Mouse (Mus musculus) midbrain, postnatal 0 days (tissue): Measurements from ENCODE around the gene Gm17482. TPM values are rescaled to one million over a fixed set of nuclear protein-coding genes. Genes with fewer than 3 reads are reported as not detected.

Source experiments
- ATAC-seq: fragments of 200-750 bp; cut with Nextera tagmentation; 2 replicates; pipeline ENCODE4 v1.8.0; 2017; ENCODE audit warnings: moderate number of reproducible peaks, mild to moderate bottlenecking, moderate TSS enrichment, moderate library complexity; ENCODE audit not compliant: low FRiP score
- DNase-seq: peaks from one replicate; pipeline ENCODE4 v3.0.0-alpha.2; 2015; ENCODE audit warnings: low spot score
- H3K27ac ChIP-seq: fragments of 300-500 bp; sonication (generic); 2 replicates; pipeline ENCODE4 v1.5.1; 2014; ENCODE audit warnings: low read depth, mild to moderate bottlenecking, low read length, mixed read lengths
- H3K27me3 ChIP-seq: fragments of 300-500 bp; sonication (generic); 2 replicates; pipeline ENCODE4 v1.6.1; 2014; ENCODE audit warnings: low read length, control low read depth, mixed read lengths; ENCODE audit not compliant: insufficient read depth
- H3K36me3 ChIP-seq: fragments of 300-500 bp; sonication (generic); 2 replicates; pipeline ENCODE4 v1.6.1; 2014; ENCODE audit warnings: low read length, control low read depth, mixed read lengths; ENCODE audit not compliant: insufficient read depth
- H3K4me1 ChIP-seq: fragments of 300-500 bp; sonication (generic); 2 replicates; pipeline ENCODE4 v1.6.1; 2014; ENCODE audit warnings: mild to moderate bottlenecking, control low read depth, antibody characterized with exemption, low read length, mixed read lengths; ENCODE audit not compliant: insufficient read depth
- H3K4me2 ChIP-seq: fragments of 300-500 bp; sonication (generic); 2 replicates; pipeline ENCODE4 v1.6.1; 2014; ENCODE audit warnings: low read depth, mild to moderate bottlenecking, low read length, mixed read lengths; ENCODE audit not compliant: poor library complexity, severe bottlenecking
- H3K4me3 ChIP-seq: fragments of 300-500 bp; sonication (generic); 2 replicates; pipeline ENCODE4 v1.5.1; 2014; ENCODE audit warnings: low read depth, mild to moderate bottlenecking, low read length, moderate library complexity
- H3K9ac ChIP-seq: fragments of 300-500 bp; sonication (generic); replicated peaks from 2 replicates; pipeline ENCODE4 v1.6.1; 2014; ENCODE audit warnings: mild to moderate bottlenecking, low read length, moderate library complexity, mixed read lengths; ENCODE audit not compliant: poor library complexity, severe bottlenecking
- H3K9me3 ChIP-seq: fragments of 300-500 bp; sonication (generic); 2 replicates; pipeline ENCODE4 v1.6.1; 2016; ENCODE audit warnings: low read length, control low read depth
- CTCF ChIP-seq: IDR thresholded peaks from 2 replicates; pipeline ENCODE4 v1.5.1; 2016; ENCODE audit warnings: antibody characterized with exemption, mild to moderate bottlenecking
- WGBS: fragments of 180-500 bp; shearing (Covaris S2); extraction: QIAGEN DNeasy Blood & Tissue Kit; methylation state at CpG from one replicate; pipeline ENCODE4 v1.1.7; 2014; 5-methylcytosine and 5-hydroxymethylcytosine counted together
- polyA plus RNA-seq: library from polyadenylated mRNA; unstranded; fragments of >200 nt; fragmentation: Nextera tagmentation; extraction: Ambion mirVana; gene quantifications from 2 replicates; pipeline ENCODE4 v1.2.1, GENCODE M21; 2015
- total RNA-seq: library from RNA; depleted of rRNA; stranded (reverse); fragments of >200 nt; gene quantifications from 2 replicates; pipeline ENCODE4 v1.2.3, GENCODE M21; 2014

The Gm17482 gene
- total and polyA plus RNA-seq, 2 experiments from 2014 or later, result not detected

- Histone ChIP-seq H3K4me3 (no peak overlapping the region), H3K36me3 (peaks cover 37% of the 10 kb centered on the region), H3K9me3 (no peaks in the 10 kb centered on the region), H3K27me3 (no peaks in the 10 kb centered on the region), H3K4me1 (0 out of 2 replicates have a peak, but pooled peaks cover 5% of the 10 kb centered on the region), H3K27ac (no peak overlapping the region), H3K9ac (no peak overlapping the region), H3K4me2 (no peak overlapping the region)
- TF ChIP-seq CTCF, result no peak
- ATAC-seq (no peak), DNase-seq (no peak)
- 79% methylated on average over 10 of the region's 10 CpGs for WGBS
Measured at GRCm38 (mm10) chr6:115268551-115269385, 41.6 kb downstream of the Gm17482 start.

GRCm38 (mm10) chr6:115269561-115269960 lies 42.4 kb downstream of the Gm17482 start:
- Histone ChIP-seq H3K4me2 (no peak overlapping the region), H3K9ac (no peak overlapping the region), H3K4me1 (0 out of 2 replicates have a peak, but pooled peaks cover 5% of the 10 kb centered on the region), H3K27ac (no peak overlapping the region), H3K36me3 (peaks cover 38% of the 10 kb centered on the region), H3K27me3 (no peaks in the 10 kb centered on the region), H3K9me3 (no peaks in the 10 kb centered on the region), H3K4me3 (no peak overlapping the region)
- no peak for TF ChIP-seq CTCF
- WGBS, result 74% methylated on average over 5 of the region's 5 CpGs
- DNase-seq (no peak), ATAC-seq (no peak)

GRCm38 (mm10) chr6:115270085-115270484 lies 42.9 kb downstream of the Gm17482 start:
- Histone ChIP-seq H3K4me3 (no peak overlapping the region), H3K27me3 (no peaks in the 10 kb centered on the region), H3K4me2 (no peak overlapping the region), H3K36me3 (peaks cover 36% of the 10 kb centered on the region), H3K9ac (no peak overlapping the region), H3K4me1 (0 out of 2 replicates have a peak, but pooled peaks cover 5% of the 10 kb centered on the region), H3K27ac (no peak overlapping the region), H3K9me3 (no peaks in the 10 kb centered on the region)
- no peak for DNase-seq
- no peak for ATAC-seq
- 74% methylated on average over 2 of the region's 2 CpGs for WGBS
- TF ChIP-seq CTCF, result no peak

GRCm38 (mm10) chr6:115271326-115271725 lies 44.2 kb downstream of the Gm17482 start:
- H3K4me3 ChIP-seq, result no peak overlapping the region
- TF ChIP-seq CTCF, result no peak

GRCm38 (mm10) chr6:115271866-115272271 lies 44.7 kb downstream of the Gm17482 start:
- Histone ChIP-seq H3K4me1 (0 out of 2 replicates have a peak, but pooled peaks cover 5% of the 10 kb centered on the region), H3K9me3 (no peaks in the 10 kb centered on the region), H3K9ac (no peak overlapping the region), H3K4me2 (no peak overlapping the region), H3K36me3 (peaks cover 21% of the 10 kb centered on the region), H3K4me3 (no peak overlapping the region), H3K27me3 (no peaks in the 10 kb centered on the region), H3K27ac (no peak overlapping the region)
- TF ChIP-seq CTCF, result no peak
- no peak for ATAC-seq
- WGBS, result 14% methylated on average over 4 of the region's 4 CpGs
- peak; percentile 44 for DNase-seq

More at GRCm38 (mm10) chr6:115271326-115271725, 44.2 kb downstream of the Gm17482 start:
- WGBS, result 65% methylated on average over 3 of the region's 3 CpGs
- no peak overlapping the region for H3K9ac ChIP-seq
- H3K9me3 ChIP-seq, result no peaks in the 10 kb centered on the region
- no peak for ATAC-seq
- H3K27me3 ChIP-seq, result no peaks in the 10 kb centered on the region
- DNase-seq, result no peak
- no peak overlapping the region for H3K27ac ChIP-seq
- H3K36me3 ChIP-seq, result peaks cover 27% of the 10 kb centered on the region
- H3K4me1 ChIP-seq, result 0 out of 2 replicates have a peak, but pooled peaks cover 5% of the 10 kb centered on the region
- H3K4me2 ChIP-seq, result no peak overlapping the region

- ATAC-seq (no peak), DNase-seq (no peak)
- Histone ChIP-seq H3K4me1 (0 out of 2 replicates have a peak, but pooled peaks cover 5% of the 10 kb centered on the region), H3K9me3 (no peaks in the 10 kb centered on the region), H3K4me2 (no peak overlapping the region), H3K27ac (no peak overlapping the region), H3K9ac (no peak overlapping the region), H3K4me3 (no peak overlapping the region), H3K27me3 (no peaks in the 10 kb centered on the region), H3K36me3 (peaks cover 18% of the 10 kb centered on the region)
- no peak for TF ChIP-seq CTCF
- 77% methylated on average over 10 of the region's 10 CpGs for WGBS
Measured at GRCm38 (mm10) chr6:115273346-115273745, 46.2 kb downstream of the Gm17482 start.
